Mouse (Mus musculus) limb, embryonic 11.5 days (tissue): ENCODE results near the gene Tcp11l1. TPM values are rescaled to one million over a fixed set of nuclear protein-coding genes. Genes with fewer than 3 reads are reported as not detected.
A peak's percentile ranks its signal among the peaks of the same experiment; 100 is the strongest.

Source experiments
- ATAC-seq: fragments of 200-750 bp; cut with Nextera tagmentation; 2 replicates; pipeline ENCODE4 v1.8.0; 2017; ENCODE audit warnings: low read depth; ENCODE audit not compliant: insufficient number of reproducible peaks, low FRiP score, low TSS enrichment
- DNase-seq: peaks from one replicate; pipeline ENCODE4 v3.0.0-alpha.2; 2015; ENCODE audit warnings: low spot score
- H3K27ac ChIP-seq: fragments of 300-500 bp; sonication (generic); replicated peaks from 2 replicates; pipeline ENCODE4 v1.5.1; 2014; ENCODE audit warnings: low read depth, mild to moderate bottlenecking, low read length
- H3K27me3 ChIP-seq: fragments of 300-500 bp; sonication (generic); 2 replicates; pipeline ENCODE4 v1.6.1; 2014; ENCODE audit warnings: mild to moderate bottlenecking, low read length, mixed read lengths; ENCODE audit not compliant: control insufficient read depth, insufficient read depth
- H3K36me3 ChIP-seq: fragments of 300-500 bp; sonication (generic); 2 replicates; pipeline ENCODE4 v1.6.1; 2014; ENCODE audit warnings: mild to moderate bottlenecking, low read length, moderate library complexity, mixed read lengths; ENCODE audit not compliant: control insufficient read depth, insufficient read depth
- H3K4me1 ChIP-seq: fragments of 300-500 bp; sonication (generic); 2 replicates; pipeline ENCODE4 v1.6.1; 2014; ENCODE audit warnings: low read length, mixed read lengths; ENCODE audit not compliant: control insufficient read depth, insufficient read depth
- H3K4me2 ChIP-seq: fragments of 300-500 bp; sonication (generic); 2 replicates; pipeline ENCODE4 v1.6.1; 2014; ENCODE audit warnings: low read depth, mild to moderate bottlenecking, moderate library complexity; ENCODE audit not compliant: severe bottlenecking
- H3K4me3 ChIP-seq: fragments of 300-500 bp; sonication (generic); 2 replicates; pipeline ENCODE4 v1.5.1; 2014; ENCODE audit warnings: low read depth, low read length
- H3K9ac ChIP-seq: fragments of 300-500 bp; sonication (generic); 2 replicates; pipeline ENCODE4 v1.6.1; 2014; ENCODE audit warnings: mild to moderate bottlenecking, low read length
- H3K9me3 ChIP-seq: fragments of 300-500 bp; sonication (generic); 2 replicates; pipeline ENCODE4 v1.6.1; 2016; ENCODE audit warnings: low read length; ENCODE audit not compliant: control insufficient read depth
- WGBS: fragments of 180-500 bp; shearing (Covaris S2); extraction: QIAGEN DNeasy Blood & Tissue Kit; methylation state at CpG from one replicate; pipeline ENCODE4 v1.1.7; 2014; 5-methylcytosine and 5-hydroxymethylcytosine counted together
- polyA plus RNA-seq: library from polyadenylated mRNA; unstranded; fragments of >200 nt; fragmentation: Nextera tagmentation; extraction: Ambion mirVana; gene quantifications from 2 replicates; pipeline ENCODE4 v1.2.1, GENCODE M21; 2014

Tcp11l1 gene
- polyA plus RNA-seq, 1 experiment from 2014 or later: 63.2 TPM

- ATAC-seq (no peak), DNase-seq (no peak)
- H3K9ac ChIP-seq: no peak overlapping the region
- no peaks in the 10 kb centered on the region for H3K27me3 ChIP-seq
- H3K9me3 ChIP-seq: no peaks in the 10 kb centered on the region
- WGBS: 88% methylated on average over 4 of the region's 4 CpGs
- no peak overlapping the region for H3K4me2 ChIP-seq
- H3K4me1 ChIP-seq: no peaks in the 10 kb centered on the region
- H3K36me3 ChIP-seq: no peaks in the 10 kb centered on the region
- H3K27ac ChIP-seq: no peak overlapping the region
- H3K4me3 ChIP-seq: no peak overlapping the region
Observed at GRCm38 (mm10) chr2:104717827-104718226, 5.9 kb upstream of the Tcp11l1 start.

- Histone ChIP-seq H3K4me3 (no peak overlapping the region), H3K9me3 (no peaks in the 10 kb centered on the region), H3K4me1 (no peaks in the 10 kb centered on the region), H3K27ac (no peak overlapping the region), H3K4me2 (no peak overlapping the region), H3K9ac (no peak overlapping the region), H3K27me3 (no peaks in the 10 kb centered on the region), H3K36me3 (no peaks in the 10 kb centered on the region)
- WGBS: 91% methylated on average over 2 of the region's 2 CpGs
- ATAC-seq (no peak), DNase-seq (no peak)
Observed at GRCm38 (mm10) chr2:104717231-104717735, 5.3 kb upstream of the Tcp11l1 start.

- no peak within 1 kb of the TSS for H3K4me3 ChIP-seq
- H3K36me3 ChIP-seq: no peaks in the 10 kb centered on the region
- ATAC-seq (no peak), DNase-seq (no peak)
- H3K9ac ChIP-seq: no peak within 1 kb of the TSS
- H3K27ac ChIP-seq: no peak within 1 kb of the TSS
- 92% methylated on average over 4 of the region's 4 CpGs for WGBS
- no peaks in the 10 kb centered on the region for H3K4me1 ChIP-seq
- H3K4me2 ChIP-seq: no peak within 1 kb of the TSS
- no peaks in the 10 kb centered on the region for H3K9me3 ChIP-seq
- no peaks in the 10 kb centered on the region for H3K27me3 ChIP-seq
Observed at GRCm38 (mm10) chr2:104716279-104716678, 4.3 kb upstream of the Tcp11l1 start, which contains the start of gene Pin1rt1. Gene Pin1rt1, minus strand, starts transcription at chr2:104716379.

- H3K9ac ChIP-seq: no peak overlapping the region
- no peak overlapping the region for H3K4me2 ChIP-seq
- no peak overlapping the region for H3K4me3 ChIP-seq
- no peaks in the 10 kb centered on the region for H3K36me3 ChIP-seq
- no peak for ATAC-seq
- no peaks in the 10 kb centered on the region for H3K9me3 ChIP-seq
- no peak for DNase-seq
- 36% methylated on average over 15 of the region's 15 CpGs for WGBS
- H3K27me3 ChIP-seq: no peaks in the 10 kb centered on the region
- no peaks in the 10 kb centered on the region for H3K4me1 ChIP-seq
- no peak overlapping the region for H3K27ac ChIP-seq
Observed at GRCm38 (mm10) chr2:104714254-104714691, 2.3 kb upstream of the Tcp11l1 start.

GRCm38 (mm10) chr2:104712486-104712809 lies 479 bp upstream of the Tcp11l1 start:
- Histone ChIP-seq H3K4me2 (peak overlapping the region; percentile 61), H3K4me3 (peak overlapping the region; percentile 60), H3K4me1 (no peaks in the 10 kb centered on the region), H3K27ac (no peak overlapping the region), H3K36me3 (no peaks in the 10 kb centered on the region), H3K9me3 (no peaks in the 10 kb centered on the region), H3K9ac (peak overlapping the region; percentile 77), H3K27me3 (no peaks in the 10 kb centered on the region)
- DNase-seq (no peak), ATAC-seq (no peak)
- 5% methylated on average over 7 of the region's 7 CpGs for WGBS

- Histone ChIP-seq H3K4me2 (peak overlapping the region; percentile 61), H3K27ac (no peak overlapping the region), H3K9ac (no peak overlapping the region), H3K36me3 (no peaks in the 10 kb centered on the region), H3K4me3 (peak overlapping the region; percentile 60), H3K9me3 (no peaks in the 10 kb centered on the region), H3K27me3 (no peaks in the 10 kb centered on the region), H3K4me1 (no peaks in the 10 kb centered on the region)
- no peak for ATAC-seq
- DNase-seq: no peak
- 42% methylated on average over 6 of the region's 6 CpGs for WGBS
Observed at GRCm38 (mm10) chr2:104710670-104711370, 1.1 kb downstream of the Tcp11l1 start.

- Histone ChIP-seq H3K36me3 (no peaks in the 10 kb centered on the region), H3K9me3 (no peaks in the 10 kb centered on the region), H3K4me1 (no peaks in the 10 kb centered on the region), H3K27me3 (no peaks in the 10 kb centered on the region), H3K4me3 (no peak overlapping the region), H3K4me2 (no peak overlapping the region), H3K9ac (no peak overlapping the region), H3K27ac (no peak overlapping the region)
- DNase-seq (no peak), ATAC-seq (no peak)
- WGBS: 75% methylated on average over 6 of the region's 6 CpGs
Observed at GRCm38 (mm10) chr2:104709786-104710337, 2.1 kb downstream of the Tcp11l1 start.

GRCm38 (mm10) chr2:104704355-104704754 lies 7.6 kb downstream of the Tcp11l1 start:
- H3K27me3 ChIP-seq: no peaks in the 10 kb centered on the region
- no peak overlapping the region for H3K4me3 ChIP-seq
- no peaks in the 10 kb centered on the region for H3K4me1 ChIP-seq
- no peaks in the 10 kb centered on the region for H3K36me3 ChIP-seq
- ATAC-seq (no peak), DNase-seq (no peak)
- H3K27ac ChIP-seq: no peak overlapping the region
- H3K9ac ChIP-seq: no peak overlapping the region
- no peak overlapping the region for H3K4me2 ChIP-seq
- no peaks in the 10 kb centered on the region for H3K9me3 ChIP-seq
- WGBS: 94% methylated on average over 3 of the region's 3 CpGs
